Mouse (Mus musculus): ENCODE measurements around the gene Trim61. TPM values are rescaled to one million over a fixed set of nuclear protein-coding genes. Genes with fewer than 3 reads are reported as not detected.

The Trim61 gene
- polyA plus RNA-seq (2015; fragmentation: Nextera tagmentation; extraction: Ambion mirVana) = not detected in 2 replicates

GRCm38 (mm10) chr8:65018423-65018822 is at the start of gene Trim61, which contains the start of gene Trim60:
Gene Trim61, minus strand, starts transcription at chr8:65018523.
Gene Trim60, minus strand, starts transcription at chr8:65018584.
- H3K4me2 ChIP-seq = no peak within 1 kb of the TSS
- H3K36me3 ChIP-seq (replicated peaks) = no peaks in the 10 kb centered on the region
- H3K27ac ChIP-seq (replicated peaks) = no peak within 1 kb of the TSS
- H3K27me3 ChIP-seq = no peaks in the 10 kb centered on the region
- no peak for ATAC-seq (ENCODE audit: insufficient read depth)
- 65% methylated on average over 8 of the region's 8 CpGs for WGBS (ENCODE audit: insufficient replicate concordance)
- H3K9ac ChIP-seq = no peak within 1 kb of the TSS
- H3K9me3 ChIP-seq (replicated peaks) = no peaks in the 10 kb centered on the region
- no peak within 1 kb of the TSS for H3K4me3 ChIP-seq (replicated peaks)
- H3K4me1 ChIP-seq (replicated peaks) = no peaks in the 10 kb centered on the region

- H3K9me3 ChIP-seq (replicated peaks) = no peaks in the 10 kb centered on the region
- H3K27me3 ChIP-seq = no peaks in the 10 kb centered on the region
- H3K27ac ChIP-seq (replicated peaks) = no peak overlapping the region
- no peaks in the 10 kb centered on the region for H3K36me3 ChIP-seq (replicated peaks)
- H3K4me1 ChIP-seq (replicated peaks) = no peaks in the 10 kb centered on the region
- WGBS (ENCODE audit: insufficient replicate concordance) = 39% methylated on average over 10 of the region's 10 CpGs
- no peak overlapping the region for H3K4me3 ChIP-seq (replicated peaks)
- no peak for ATAC-seq (ENCODE audit: insufficient read depth)
- H3K9ac ChIP-seq = no peak overlapping the region
- no peak overlapping the region for H3K4me2 ChIP-seq
Measured at GRCm38 (mm10) chr8:65067694-65068472, 49.6 kb upstream of the Trim61 start.

GRCm38 (mm10) chr8:65067031-65067430 is 48.7 kb upstream of the Trim61 start:
- H3K27me3 ChIP-seq = no peaks in the 10 kb centered on the region
- H3K9me3 ChIP-seq (replicated peaks) = no peaks in the 10 kb centered on the region
- H3K4me1 ChIP-seq (replicated peaks) = no peaks in the 10 kb centered on the region
- H3K4me3 ChIP-seq (replicated peaks) = no peak overlapping the region
- no peaks in the 10 kb centered on the region for H3K36me3 ChIP-seq (replicated peaks)
- 59% methylated on average over 4 of the region's 4 CpGs for WGBS (ENCODE audit: insufficient replicate concordance)
- no peak overlapping the region for H3K4me2 ChIP-seq
- H3K9ac ChIP-seq = no peak overlapping the region
- H3K27ac ChIP-seq (replicated peaks) = no peak overlapping the region
- ATAC-seq (ENCODE audit: insufficient read depth) = no peak

- no peak for ATAC-seq (ENCODE audit: insufficient read depth)
- H3K9ac ChIP-seq = no peak overlapping the region
- WGBS (ENCODE audit: insufficient replicate concordance) = 74% methylated on average over 3 of the region's 3 CpGs
- no peaks in the 10 kb centered on the region for H3K4me1 ChIP-seq (replicated peaks)
- no peaks in the 10 kb centered on the region for H3K36me3 ChIP-seq (replicated peaks)
- no peak overlapping the region for H3K4me2 ChIP-seq
- H3K27me3 ChIP-seq = no peaks in the 10 kb centered on the region
- no peaks in the 10 kb centered on the region for H3K9me3 ChIP-seq (replicated peaks)
- no peak overlapping the region for H3K4me3 ChIP-seq (replicated peaks)
- H3K27ac ChIP-seq (replicated peaks) = no peak overlapping the region
Measured at GRCm38 (mm10) chr8:65065622-65066021, 47.3 kb upstream of the Trim61 start.

GRCm38 (mm10) chr8:65064071-65064470 is 45.7 kb upstream of the Trim61 start:
- 46% methylated on average over 2 of the region's 2 CpGs for WGBS (ENCODE audit: insufficient replicate concordance)
- no peak overlapping the region for H3K4me2 ChIP-seq
- no peak overlapping the region for H3K4me3 ChIP-seq (replicated peaks)
- no peaks in the 10 kb centered on the region for H3K9me3 ChIP-seq (replicated peaks)
- no peak overlapping the region for H3K9ac ChIP-seq
- ATAC-seq (ENCODE audit: insufficient read depth) = no peak
- no peaks in the 10 kb centered on the region for H3K27me3 ChIP-seq
- no peaks in the 10 kb centered on the region for H3K36me3 ChIP-seq (replicated peaks)
- H3K4me1 ChIP-seq (replicated peaks) = no peaks in the 10 kb centered on the region
- H3K27ac ChIP-seq (replicated peaks) = no peak overlapping the region

- Histone ChIP-seq H3K9ac (no peak overlapping the region), H3K4me2 (no peak overlapping the region), H3K4me3 (replicated peaks) (no peak overlapping the region), H3K36me3 (replicated peaks) (no peaks in the 10 kb centered on the region), H3K27ac (replicated peaks) (no peak overlapping the region), H3K27me3 (no peaks in the 10 kb centered on the region), H3K4me1 (replicated peaks) (no peaks in the 10 kb centered on the region), H3K9me3 (replicated peaks) (no peaks in the 10 kb centered on the region)
- ATAC-seq (ENCODE audit: insufficient read depth) = no peak
- WGBS (ENCODE audit: insufficient replicate concordance) = 58% methylated on average over 4 of the region's 4 CpGs
Measured at GRCm38 (mm10) chr8:65062195-65062594, 43.9 kb upstream of the Trim61 start.

GRCm38 (mm10) chr8:65056722-65057121 is 38.4 kb upstream of the Trim61 start:
- Histone ChIP-seq H3K4me3 (replicated peaks) (no peak overlapping the region), H3K4me2 (no peak overlapping the region), H3K9ac (no peak overlapping the region), H3K27me3 (no peaks in the 10 kb centered on the region), H3K27ac (replicated peaks) (no peak overlapping the region), H3K4me1 (replicated peaks) (no peaks in the 10 kb centered on the region), H3K9me3 (replicated peaks) (no peaks in the 10 kb centered on the region), H3K36me3 (replicated peaks) (no peaks in the 10 kb centered on the region)
- 71% methylated on average over 4 of the region's 4 CpGs for WGBS (ENCODE audit: insufficient replicate concordance)
- no peak for ATAC-seq (ENCODE audit: insufficient read depth)

GRCm38 (mm10) chr8:65053968-65054367 is 35.6 kb upstream of the Trim61 start:
- 63% methylated on average over 5 of the region's 5 CpGs for WGBS (ENCODE audit: insufficient replicate concordance)
- no peak overlapping the region for H3K27ac ChIP-seq (replicated peaks)
- no peak overlapping the region for H3K4me3 ChIP-seq (replicated peaks)
- H3K9ac ChIP-seq = no peak overlapping the region
- no peak overlapping the region for H3K4me2 ChIP-seq
- no peaks in the 10 kb centered on the region for H3K9me3 ChIP-seq (replicated peaks)
- no peaks in the 10 kb centered on the region for H3K36me3 ChIP-seq (replicated peaks)
- H3K27me3 ChIP-seq = no peaks in the 10 kb centered on the region
- H3K4me1 ChIP-seq (replicated peaks) = no peaks in the 10 kb centered on the region
- no peak for ATAC-seq (ENCODE audit: insufficient read depth)

GRCm38 (mm10) chr8:65053554-65053953 is 35.2 kb upstream of the Trim61 start:
- Histone ChIP-seq H3K4me1 (replicated peaks) (no peaks in the 10 kb centered on the region), H3K4me3 (replicated peaks) (no peak overlapping the region), H3K9me3 (replicated peaks) (no peaks in the 10 kb centered on the region), H3K27me3 (no peaks in the 10 kb centered on the region), H3K36me3 (replicated peaks) (no peaks in the 10 kb centered on the region), H3K27ac (replicated peaks) (no peak overlapping the region), H3K4me2 (no peak overlapping the region), H3K9ac (no peak overlapping the region)
- ATAC-seq (ENCODE audit: insufficient read depth) = no peak
- WGBS (ENCODE audit: insufficient replicate concordance) = 64% methylated on average over 3 of the region's 3 CpGs

- Histone ChIP-seq H3K4me3 (replicated peaks) (no peak overlapping the region), H3K27ac (replicated peaks) (no peak overlapping the region), H3K9ac (no peak overlapping the region), H3K9me3 (replicated peaks) (no peaks in the 10 kb centered on the region), H3K36me3 (replicated peaks) (no peaks in the 10 kb centered on the region), H3K27me3 (no peaks in the 10 kb centered on the region), H3K4me1 (replicated peaks) (no peaks in the 10 kb centered on the region), H3K4me2 (no peak overlapping the region)
- no peak for ATAC-seq (ENCODE audit: insufficient read depth)
- WGBS (ENCODE audit: insufficient replicate concordance) = 64% methylated on average over 4 of the region's 4 CpGs
Measured at GRCm38 (mm10) chr8:65047801-65048200, 29.5 kb upstream of the Trim61 start.

- ATAC-seq (ENCODE audit: insufficient read depth) = no peak
- Histone ChIP-seq H3K4me1 (replicated peaks) (no peaks in the 10 kb centered on the region), H3K27me3 (no peaks in the 10 kb centered on the region), H3K4me3 (replicated peaks) (no peak overlapping the region), H3K4me2 (no peak overlapping the region), H3K27ac (replicated peaks) (no peak overlapping the region), H3K9ac (no peak overlapping the region), H3K36me3 (replicated peaks) (no peaks in the 10 kb centered on the region), H3K9me3 (replicated peaks) (no peaks in the 10 kb centered on the region)
- 74% methylated on average over 4 of the region's 4 CpGs for WGBS (ENCODE audit: insufficient replicate concordance)
Measured at GRCm38 (mm10) chr8:65047193-65047592, 28.9 kb upstream of the Trim61 start.

GRCm38 (mm10) chr8:65046565-65046964 is 28.2 kb upstream of the Trim61 start:
- H3K27me3 ChIP-seq = no peaks in the 10 kb centered on the region
- WGBS (ENCODE audit: insufficient replicate concordance) = 35% methylated on average over 5 of the region's 5 CpGs
- H3K9me3 ChIP-seq (replicated peaks) = no peaks in the 10 kb centered on the region
- peak; percentile 63; the same call in 1 of the 2 replicates for ATAC-seq (ENCODE audit: insufficient read depth)
- H3K4me1 ChIP-seq (replicated peaks) = no peaks in the 10 kb centered on the region
- H3K36me3 ChIP-seq (replicated peaks) = no peaks in the 10 kb centered on the region
- no peak overlapping the region for H3K9ac ChIP-seq
- H3K4me2 ChIP-seq = 0 out of 2 replicates have a peak overlapping the region, but pooled peaks have one; percentile 28
- no peak overlapping the region for H3K4me3 ChIP-seq (replicated peaks)
- no peak overlapping the region for H3K27ac ChIP-seq (replicated peaks)
